Mouse (Mus musculus) spleen, adult 2 months (tissue): ENCODE results near the gene Lpp.

Experiments used
- CTCF ChIP-seq: fragments of 200-500 bp; IDR thresholded peaks from 2 replicates; pipeline ENCODE4 v1.5.1; 2011; ENCODE audit warnings: mild to moderate bottlenecking, inconsistent platforms; ENCODE audit not compliant: insufficient read depth, insufficient read length, insufficient replicate concordance; ENCODE audit errors: extremely low read depth
- POLR2A ChIP-seq: fragments of 200-500 bp; IDR thresholded peaks from 2 replicates; pipeline ENCODE4 v1.6.1; 2011; ENCODE audit warnings: low read depth, low read length, inconsistent platforms

GRCm38 (mm10) chr16:24395100-24395499, 1.8 kb downstream of the Lpp start:
- no peak for TF ChIP-seq CTCF
- no peak for TF ChIP-seq POLR2A
